Mouse (Mus musculus) right cerebral cortex, adult 2 months (tissue): Measurements from ENCODE around the gene Abcg5.
A peak's percentile ranks its signal among the peaks of the same experiment; 100 is the strongest.

Experiments used
- DNase-seq, 2 experiments: peaks; one replicate each; pipeline ENCODE4 v3.0.0; 2021 to 2022; ENCODE audit warnings: low spot score in 2 of 2

Gene Abcg5

DNA sequence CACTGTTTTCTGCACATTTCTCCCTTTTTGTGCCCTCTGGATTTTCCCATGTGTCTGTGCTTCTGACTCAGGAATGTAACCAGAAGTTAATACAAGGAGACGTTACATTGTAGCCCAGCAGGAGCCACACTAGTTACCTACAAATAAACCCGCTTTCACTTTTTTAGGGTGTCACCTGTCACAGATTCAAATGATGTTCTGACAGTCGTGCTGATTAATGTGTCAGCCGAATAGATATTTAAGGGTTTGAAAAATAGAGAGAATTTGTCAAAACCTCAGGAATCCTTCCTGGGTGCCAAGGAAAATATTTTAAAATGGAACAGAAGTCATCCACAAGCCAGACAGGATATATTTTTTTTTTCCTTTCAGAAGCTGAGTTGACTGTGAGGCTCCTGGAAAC lies 2.5 kb upstream of the Abcg5 start:
- no peak for DNase-seq

DNA sequence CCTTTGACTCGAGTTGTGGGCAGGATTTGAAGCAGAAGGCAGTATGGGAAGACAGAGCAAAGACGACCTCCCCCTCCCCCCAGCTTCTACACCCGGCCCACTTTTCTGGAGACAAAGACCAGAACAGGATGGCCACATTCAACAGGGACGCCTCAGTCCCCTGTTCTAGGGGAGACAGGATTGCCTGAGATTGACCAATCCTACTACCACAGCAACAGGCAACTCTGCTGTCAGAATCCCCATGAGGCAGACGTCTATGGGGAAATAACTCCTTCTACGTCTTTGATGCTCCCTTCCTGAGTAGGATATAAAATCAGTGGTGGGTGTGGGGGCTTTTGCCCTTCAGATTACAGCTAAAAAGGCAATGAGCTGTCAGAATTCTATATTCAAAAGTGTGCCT lies 1.5 kb upstream of the Abcg5 start:
- no peak for DNase-seq

DNA sequence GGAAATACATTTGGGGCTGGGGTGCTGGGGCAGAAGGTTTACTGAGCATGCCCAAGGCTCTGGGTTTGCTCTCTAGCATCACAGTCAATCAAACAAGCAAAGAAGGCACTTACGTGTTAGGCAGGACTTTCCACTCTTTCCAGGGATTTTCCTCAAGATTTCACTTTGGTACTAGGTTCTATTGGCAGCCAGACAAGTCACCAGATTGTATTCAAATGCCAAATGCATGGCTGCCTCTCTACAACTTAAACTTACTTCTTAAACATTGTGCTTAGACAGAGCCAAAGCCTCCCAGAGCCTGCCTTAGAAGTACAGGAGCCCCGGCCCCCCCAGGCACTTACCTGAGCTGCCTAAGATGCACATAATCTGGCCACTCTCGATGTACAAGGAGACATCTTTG lies 1.1 kb downstream of the Abcg5 start:
- peak in 1 of 2 experiments; percentile 25 for DNase-seq

DNA sequence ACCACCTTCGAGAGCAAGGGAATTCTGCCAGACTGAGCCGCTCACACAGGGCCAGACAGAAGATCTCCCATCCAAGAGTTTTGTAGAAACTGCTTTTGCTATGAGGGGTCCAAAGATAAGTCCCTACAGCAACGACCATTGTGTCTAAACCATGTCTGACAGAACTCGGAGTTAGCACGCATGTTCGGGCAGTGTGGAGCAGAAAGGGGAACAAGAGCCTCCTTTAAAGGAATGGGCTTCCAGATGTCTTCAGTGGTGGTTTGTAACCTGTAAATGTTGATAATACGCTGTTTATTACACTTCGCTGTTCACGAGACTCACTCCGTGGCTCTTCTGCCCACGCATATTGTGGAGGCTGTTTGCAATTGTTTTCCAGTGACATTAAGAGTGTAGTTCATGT lies 5.2 kb downstream of the Abcg5 start:
- no peak for DNase-seq

DNA sequence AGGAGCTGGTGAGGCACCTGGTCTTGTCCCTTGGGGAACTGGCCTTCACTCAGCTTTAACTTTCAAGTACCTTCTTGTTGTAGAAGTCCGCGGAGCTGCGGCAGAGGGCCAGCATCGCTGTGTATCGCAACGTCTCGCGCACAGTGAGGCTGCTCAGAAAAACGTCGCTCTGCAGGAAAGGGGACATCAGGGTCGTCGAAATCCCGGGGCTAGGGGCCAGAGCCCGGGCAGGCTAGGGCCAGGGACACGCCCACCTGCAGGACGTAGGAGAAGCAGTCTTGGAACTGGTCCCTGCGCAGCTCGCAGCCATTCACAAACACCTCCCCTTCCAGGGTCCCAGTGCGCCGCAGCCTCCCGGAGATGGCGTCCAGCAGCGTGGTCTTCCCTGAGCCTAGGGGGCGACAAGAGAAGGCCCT lies 6.9 kb downstream of the Abcg5 start, which contains the start of gene Abcg8:
Abcg8 (plus strand) TSS at position 352 of the 416 bp plus-strand sequence.
- no peak for DNase-seq

DNA sequence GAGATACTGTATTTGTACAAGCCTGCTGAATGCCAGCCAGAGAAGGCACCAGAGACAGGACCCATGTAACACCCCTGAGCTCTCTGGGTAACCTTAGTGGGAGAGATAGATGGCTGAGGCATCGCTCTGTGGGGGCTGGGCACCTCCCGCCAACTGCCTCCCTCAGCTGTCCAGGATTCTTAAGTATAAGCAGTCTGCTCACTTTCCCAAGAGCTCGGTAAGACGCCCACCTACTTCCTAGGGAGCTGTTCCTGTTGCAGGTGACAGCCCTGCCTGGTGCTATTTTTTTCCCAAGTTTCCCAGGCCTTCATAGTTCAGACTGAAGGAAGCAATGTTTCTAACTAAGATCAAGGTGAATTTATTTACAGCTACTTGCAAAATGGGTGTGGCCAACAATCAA lies 7.6 kb downstream of the Abcg5 start:
- peak; percentile 39 to 47 for DNase-seq

DNA sequence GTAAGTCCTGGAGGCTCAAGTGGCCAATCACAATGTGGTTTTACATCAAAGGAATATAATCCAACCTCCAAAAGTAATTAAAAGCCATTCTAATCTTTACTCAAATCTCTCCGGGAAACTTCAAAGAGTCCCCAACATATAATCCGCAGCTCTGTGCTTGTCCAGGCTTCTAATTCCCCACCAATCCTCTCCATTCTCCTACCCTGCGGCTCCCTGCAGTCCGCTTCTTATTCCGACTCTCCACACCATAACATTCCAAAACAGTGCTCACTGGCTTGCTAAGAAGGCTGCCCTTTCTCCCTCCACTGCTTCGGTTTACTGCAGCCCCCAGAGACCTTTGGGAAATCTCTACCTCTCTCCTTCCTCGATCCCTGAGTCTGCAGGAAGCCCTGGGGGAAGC lies 8.8 kb downstream of the Abcg5 start:
- no peak for DNase-seq

DNA sequence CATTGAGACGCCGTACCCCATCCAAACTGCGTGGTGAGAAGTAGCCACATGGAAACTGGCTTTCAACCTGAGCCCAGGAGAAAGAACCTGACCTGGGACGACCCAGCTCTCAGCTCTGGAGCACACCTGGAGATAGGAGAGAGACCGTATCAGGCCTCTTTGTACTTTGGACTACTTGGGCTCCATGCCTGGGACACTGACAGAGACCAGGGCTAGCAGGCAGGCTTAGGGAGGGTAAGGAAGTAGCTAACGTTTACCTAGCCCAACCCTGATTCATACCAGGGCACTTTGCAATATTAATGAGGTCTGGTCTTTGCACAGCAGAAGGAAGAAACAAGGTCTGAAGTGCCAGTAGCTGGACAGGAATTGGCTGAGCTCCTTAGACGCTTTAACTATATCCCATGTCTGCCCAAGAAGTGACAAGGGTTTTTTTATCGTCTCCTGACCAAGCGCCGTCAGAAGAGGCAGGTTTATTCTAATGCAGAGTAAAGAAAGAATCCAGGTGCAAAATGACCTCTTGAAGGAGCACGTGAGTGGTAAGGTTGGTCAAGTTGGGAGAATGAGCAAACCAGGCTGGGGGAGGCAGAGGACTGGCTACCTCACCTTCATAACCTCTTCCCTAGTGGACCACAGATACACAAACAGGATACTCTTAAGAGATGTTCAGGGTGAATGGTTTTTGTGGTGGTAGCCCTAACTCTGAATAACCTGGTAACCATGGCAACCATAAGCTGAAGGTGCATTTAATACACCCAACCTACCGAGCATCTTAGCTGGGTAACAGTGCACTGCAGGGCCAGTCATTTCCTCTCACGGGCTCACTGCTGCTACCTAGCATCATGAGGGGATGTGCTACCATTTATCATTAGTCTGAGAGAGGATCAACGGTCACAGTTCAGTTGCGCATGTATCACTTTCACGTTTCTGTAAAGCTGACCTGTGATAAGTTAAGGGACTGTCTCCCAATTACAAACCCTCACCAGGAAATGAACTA lies 10.1 kb downstream of the Abcg5 start:
- DNase-seq, result no peak

DNA sequence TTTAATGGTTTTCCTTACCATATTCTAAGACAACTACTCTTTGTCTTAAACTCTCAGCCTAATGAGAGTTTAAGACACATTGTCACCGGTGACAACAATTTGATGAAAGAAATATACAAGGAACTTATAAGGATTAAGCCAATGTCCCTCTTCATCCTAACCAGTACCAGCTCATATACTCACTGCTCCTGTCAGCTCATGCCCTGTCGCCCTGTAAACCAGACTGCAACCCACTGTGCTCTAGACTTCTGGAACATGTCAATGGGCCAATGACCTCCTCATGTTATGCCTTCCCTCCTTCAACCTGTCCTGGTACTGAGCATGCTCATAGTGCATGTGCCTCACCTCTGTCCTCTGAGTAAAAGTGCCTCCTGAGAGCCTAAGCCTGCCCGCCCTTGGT lies 15.0 kb downstream of the Abcg5 start:
- no peak for DNase-seq

DNA sequence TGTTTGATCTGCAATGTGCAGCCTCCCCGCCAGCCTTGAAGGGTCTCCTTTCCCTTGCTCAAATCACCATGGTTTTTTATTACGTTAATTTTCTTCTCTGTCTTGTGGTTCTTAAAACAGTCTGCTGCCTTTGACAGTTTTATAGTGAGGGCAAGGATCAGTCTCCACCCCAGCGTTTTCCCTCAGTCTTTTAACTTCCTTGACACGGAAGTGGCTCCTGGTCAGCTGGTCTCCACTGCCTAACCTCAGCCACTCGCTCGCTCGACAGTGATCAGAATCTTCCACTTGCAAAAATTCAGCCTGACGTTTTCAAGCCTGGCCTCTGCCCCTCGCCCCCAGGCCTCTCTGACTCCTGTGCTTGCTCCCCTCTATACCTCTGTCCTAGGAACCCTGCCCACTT lies 17.1 kb downstream of the Abcg5 start:
- DNase-seq, result no peak

DNA sequence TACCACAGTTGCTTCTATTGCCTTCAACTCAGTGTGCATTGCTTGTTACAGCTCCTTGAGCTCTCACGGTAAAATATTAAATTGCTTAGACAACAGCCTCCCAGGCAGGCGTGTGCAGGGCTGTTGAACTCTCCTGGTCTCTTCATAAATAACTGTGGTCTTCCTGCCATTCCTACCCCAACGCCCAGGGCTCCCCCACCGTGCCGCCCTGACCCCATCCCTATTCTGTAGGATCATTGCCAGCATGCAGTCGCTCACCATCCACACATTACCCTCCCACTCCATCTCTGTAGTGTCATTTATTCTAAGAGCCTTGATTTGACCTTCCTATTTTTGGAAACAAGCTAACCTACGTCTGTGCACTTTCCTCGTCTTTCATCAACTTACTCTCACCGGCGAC lies 17.8 kb downstream of the Abcg5 start:
- no peak for DNase-seq

DNA sequence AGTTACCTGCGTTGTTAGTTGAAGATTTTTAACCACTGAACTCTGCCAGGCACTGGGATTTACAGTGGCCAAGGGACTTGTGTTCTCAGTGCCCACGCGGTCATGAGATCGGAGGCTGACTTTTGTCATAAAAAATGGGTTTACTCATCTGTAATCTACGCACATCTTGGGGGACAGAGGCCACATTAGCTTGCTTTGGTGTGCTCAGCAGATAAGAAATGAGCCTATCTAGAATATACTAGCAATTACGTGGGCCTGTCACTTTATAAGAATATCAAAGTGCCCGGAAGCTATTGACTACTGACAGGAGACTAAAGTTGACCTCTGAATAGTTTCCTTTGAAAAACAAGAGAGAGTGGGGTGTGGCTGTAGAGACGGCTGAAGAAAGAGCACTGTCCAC lies 23.9 kb downstream of the Abcg5 start:
- DNase-seq, result no peak

DNA sequence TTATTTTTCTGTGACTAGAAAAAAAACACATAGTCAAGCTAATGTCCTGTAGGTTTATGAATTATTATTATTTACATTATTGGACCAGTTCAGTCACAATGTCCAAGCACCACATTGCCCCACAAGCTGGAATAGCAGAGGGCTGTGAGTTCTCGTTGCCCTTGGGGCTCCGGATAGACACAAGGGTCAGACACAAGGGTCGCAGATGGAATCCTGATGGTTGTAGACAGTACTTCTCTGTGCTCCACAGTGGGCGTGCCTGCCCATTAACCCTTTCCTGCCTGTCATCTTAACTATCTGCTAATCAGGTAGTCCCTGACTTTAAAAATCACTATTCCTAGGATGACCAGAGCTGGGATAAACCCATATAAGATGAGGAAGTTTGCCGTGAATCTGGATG lies 24.6 kb downstream of the Abcg5 start:
- no peak for DNase-seq

DNA sequence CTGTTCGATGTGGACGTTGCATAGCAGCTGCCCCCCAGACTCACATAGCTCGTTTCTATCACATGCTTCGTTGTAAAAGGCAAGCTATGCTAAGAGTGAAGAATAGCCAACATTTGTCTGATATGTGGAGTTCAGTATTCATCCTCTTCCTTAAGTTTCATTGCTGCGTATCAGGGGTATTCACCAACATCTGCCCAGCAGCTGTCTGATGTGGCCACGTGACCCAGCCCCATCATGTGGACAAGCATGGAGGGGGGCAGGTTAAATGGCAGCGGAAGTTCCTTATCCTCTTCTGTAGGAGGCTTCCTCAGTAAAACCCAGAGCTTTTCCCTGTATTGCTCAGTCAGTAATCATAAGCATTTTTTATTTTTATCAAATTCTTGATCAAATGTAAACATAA lies 25.0 kb downstream of the Abcg5 start:
- no peak for DNase-seq

DNA sequence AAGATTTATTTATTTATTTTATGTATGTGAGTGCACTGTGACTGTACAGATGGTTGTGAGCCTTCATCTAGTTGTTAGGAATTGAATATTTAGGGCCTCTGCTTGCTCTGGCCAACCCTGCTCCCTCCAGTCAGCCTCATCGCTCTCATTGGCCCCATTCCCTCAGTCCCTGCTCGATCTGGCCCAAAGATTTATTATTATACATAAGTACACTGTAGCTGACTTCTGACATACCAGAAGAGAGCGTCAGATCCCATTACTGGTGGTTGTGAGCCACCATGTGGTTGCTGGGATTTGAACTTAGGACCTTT lies 25.4 kb downstream of the Abcg5 start:
- DNase-seq, result no peak

DNA sequence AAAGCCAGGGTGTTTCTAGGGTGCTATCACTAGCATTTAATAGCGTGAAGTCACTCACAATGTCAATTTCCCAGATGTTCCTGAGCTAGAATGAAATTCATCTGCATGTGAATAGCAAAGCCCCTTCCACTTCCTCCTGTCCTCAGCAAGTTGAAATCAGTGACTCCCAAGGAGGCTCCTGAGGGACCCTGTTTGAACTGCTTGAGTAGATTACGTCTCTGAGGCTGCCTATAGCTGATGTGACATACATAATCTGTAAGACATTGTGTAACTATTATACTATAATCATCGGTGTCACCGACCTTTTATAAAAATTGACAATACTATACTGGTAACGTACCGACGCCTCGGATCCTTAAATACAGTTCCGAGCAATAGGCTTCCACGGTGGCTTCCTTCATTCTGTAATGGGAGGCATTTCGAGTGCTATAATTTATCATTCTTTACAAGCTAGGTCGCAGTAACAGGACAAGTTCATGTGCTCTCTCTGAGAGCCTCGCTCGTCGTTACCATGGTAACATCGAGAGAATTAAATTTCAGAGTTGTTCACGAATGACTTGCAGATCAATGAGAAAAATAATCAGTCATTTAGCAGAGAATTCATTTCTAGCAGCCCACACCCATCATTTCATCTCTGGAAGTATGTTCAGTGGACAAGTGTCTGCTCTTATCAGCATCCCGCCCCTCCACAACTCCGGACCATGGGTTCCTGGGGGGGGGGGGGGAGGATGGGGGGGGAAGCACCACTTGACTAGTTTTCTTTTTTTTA lies 26.0 kb downstream of the Abcg5 start:
- no peak for DNase-seq

DNA sequence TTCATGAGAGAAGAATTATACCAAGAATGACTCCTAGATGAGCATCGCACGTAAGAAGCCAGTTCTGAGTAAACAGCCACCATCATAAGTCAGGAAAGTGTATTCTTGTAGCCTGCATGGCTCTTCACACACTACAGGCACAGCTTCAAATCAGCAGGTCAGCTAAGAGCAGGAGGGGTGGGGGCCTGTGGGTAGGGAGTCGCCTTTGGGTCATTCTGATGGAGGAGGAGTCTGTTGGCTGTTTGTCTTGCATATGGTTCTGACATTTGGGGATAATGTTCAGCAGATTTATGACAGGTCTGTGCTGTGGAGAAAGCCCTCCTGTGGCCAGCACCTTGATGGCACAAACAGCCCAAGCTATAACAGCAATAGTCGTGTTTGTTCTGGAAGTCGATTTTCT lies 26.6 kb downstream of the Abcg5 start:
- DNase-seq, result no peak

DNA sequence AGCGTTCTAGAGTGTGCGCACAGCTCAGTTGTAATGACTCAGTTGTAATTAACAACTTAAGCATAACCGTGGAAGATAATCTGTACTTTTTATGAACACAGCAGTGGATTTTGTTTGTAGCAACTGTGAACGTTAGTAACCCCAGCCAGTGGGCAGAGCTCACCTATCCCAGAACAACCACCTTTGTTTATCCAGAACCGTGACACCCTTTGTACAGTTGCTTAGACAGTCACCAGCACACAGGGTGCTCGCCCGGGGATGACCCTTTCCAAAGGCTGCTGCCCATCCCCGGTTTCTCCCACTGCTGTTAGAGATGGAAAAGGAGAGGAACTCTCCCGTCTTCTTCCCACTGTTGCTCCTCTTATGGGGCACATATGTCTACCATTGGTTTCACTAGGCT lies 29.3 kb downstream of the Abcg5 start:
- DNase-seq, result no peak

DNA sequence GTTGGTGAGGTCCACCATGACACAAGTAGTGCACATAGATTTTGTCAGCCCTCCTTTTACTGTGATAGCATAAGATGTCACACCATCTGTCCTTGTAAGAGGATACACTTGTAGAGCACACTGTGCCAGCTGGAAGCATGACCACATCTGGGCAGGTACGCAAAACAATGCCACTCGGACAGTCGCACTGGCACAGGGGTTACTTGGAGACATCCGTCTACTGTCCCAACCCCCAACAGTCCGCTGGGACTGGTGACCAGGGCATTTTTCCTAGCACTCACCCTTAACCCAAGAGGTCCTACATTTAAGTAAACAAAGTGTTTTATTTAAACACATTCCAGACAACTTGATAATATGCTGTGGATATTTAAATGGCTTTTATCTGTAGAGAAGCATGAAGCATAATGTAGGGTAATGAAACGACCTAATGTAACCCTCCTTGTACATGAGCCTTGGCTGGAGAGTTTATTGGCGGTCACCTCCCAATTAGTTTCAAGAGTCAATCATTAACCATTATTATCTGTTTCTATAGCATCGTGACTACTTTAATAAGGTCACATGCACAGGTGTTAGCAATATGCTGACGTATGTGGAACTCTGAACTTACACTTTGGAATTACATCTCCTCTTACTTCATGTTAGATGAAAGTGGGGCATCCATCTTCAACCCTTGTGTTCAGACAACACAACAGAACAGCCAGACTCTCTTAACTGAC lies 32.4 kb downstream of the Abcg5 start:
- DNase-seq, result no peak

DNA sequence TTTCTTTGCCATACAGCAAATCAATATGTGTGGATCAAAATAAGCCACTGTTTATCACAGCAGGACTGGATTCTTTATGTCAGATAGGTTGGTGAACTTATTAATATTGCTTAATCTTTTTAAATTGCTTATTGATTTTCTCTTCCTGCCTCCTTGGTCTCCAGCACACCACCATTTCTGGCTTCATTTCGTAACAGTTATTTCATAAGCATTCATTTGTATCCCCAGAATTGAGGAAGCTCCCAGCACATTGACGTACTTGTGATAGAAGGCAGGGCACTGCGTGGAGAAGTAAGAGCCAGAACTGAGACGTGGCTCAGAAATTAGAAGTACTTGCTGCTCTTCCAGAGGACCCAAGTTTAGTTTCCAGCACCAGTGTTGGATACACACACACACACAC lies 35.2 kb downstream of the Abcg5 start:
- DNase-seq, result no peak

DNA sequence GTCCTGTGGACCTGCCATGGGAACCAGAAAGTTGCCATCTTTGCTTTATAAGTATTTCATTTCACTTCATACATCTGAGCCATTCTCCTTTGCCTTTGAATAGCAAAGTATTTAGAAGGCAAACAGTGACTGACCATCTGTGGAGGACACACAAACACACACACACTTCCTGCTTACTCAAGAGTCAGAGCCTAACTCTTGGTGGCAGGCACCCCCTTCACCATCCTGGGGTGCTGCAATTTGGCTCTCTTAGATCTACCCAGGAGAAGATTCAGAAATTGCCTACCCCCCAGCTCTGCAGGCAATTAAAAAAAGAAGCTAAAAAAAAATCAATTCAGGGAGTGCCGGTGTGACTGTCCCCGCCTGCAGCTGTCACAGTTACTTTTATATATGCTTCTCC lies 36.3 kb downstream of the Abcg5 start:
- no peak for DNase-seq

DNA sequence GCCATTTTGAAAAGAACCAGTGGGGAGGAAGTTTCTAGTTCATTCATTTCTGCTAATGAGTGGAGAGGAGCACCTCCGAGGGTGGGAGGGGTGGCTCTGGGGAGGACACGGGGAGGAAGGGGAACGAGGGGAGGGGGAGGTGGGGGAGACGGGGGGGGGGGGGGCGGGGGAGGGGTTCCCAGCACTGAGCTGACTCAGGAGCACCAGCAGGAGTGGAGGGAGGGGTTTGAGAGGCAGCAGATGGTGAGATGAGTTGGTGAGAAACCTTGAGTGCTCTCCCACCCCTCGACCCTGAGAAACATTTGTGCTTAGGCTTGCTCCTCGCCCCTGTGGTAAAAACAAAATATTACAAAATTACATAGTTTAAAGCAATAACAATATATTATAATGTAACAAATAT lies 36.9 kb downstream of the Abcg5 start:
- no peak for DNase-seq
